Mouse (Mus musculus) small intestine, adult 2 months (tissue): ENCODE data around the gene Lamtor5.
"Not testable (repeated sequence)": the region's sequence is repeated elsewhere in the genome, so short reads cannot be mapped to it uniquely, and the experiment has no call there.

Experiments used
- CTCF ChIP-seq: fragments of 200-500 bp; IDR thresholded peaks from 2 replicates; pipeline ENCODE4 v1.5.1; 2012; ENCODE audit warnings: low read depth, mild to moderate bottlenecking, control low read depth, inconsistent platforms, low read length, moderate library complexity, mixed read lengths; ENCODE audit not compliant: insufficient replicate concordance, insufficient read length; ENCODE audit errors: extremely low read depth
- POLR2A ChIP-seq: fragments of 200-500 bp; IDR thresholded peaks from 2 replicates; pipeline ENCODE4 v1.6.1; 2012; ENCODE audit warnings: low read depth, mild to moderate bottlenecking, control low read depth, inconsistent platforms, low read length, moderate library complexity

GRCm38 (mm10) chr3:107296917-107297316, 18.3 kb downstream of the Lamtor5 start:
- not testable (repeated sequence) for TF ChIP-seq CTCF, POLR2A
